Mouse (Mus musculus) telencephalon, adult 2 months (tissue): ENCODE measurements around the gene Wdr46.
"Not testable (repeated sequence)": the region's sequence is repeated elsewhere in the genome, so short reads cannot be mapped to it uniquely, and the experiment has no call there.

Experiments used
- DNase-seq: peaks from one replicate; pipeline ENCODE4 v3.0.0-alpha.2; 2011; ENCODE audit warnings: low read depth, low spot score

Wdr46 gene

GRCm38 (mm10) chr17:33940206-33940805 lies at the start of gene Wdr46, which contains the start of gene Pfdn6:
TSS of gene Wdr46 (plus strand) at chr17:33940660.
TSS of gene Pfdn6 (minus strand) at chr17:33940343.
- DNase-seq, result peak; percentile 96

GRCm38 (mm10) chr17:33891357-33891756 lies 49.1 kb upstream of the Wdr46 start:
- DNase-seq, result no peak

- DNase-seq, result not testable (repeated sequence)
Measured at GRCm38 (mm10) chr17:33891892-33892291, 48.6 kb upstream of the Wdr46 start.

GRCm38 (mm10) chr17:33892429-33892828 lies 48.0 kb upstream of the Wdr46 start:
- no peak for DNase-seq

- not testable (repeated sequence) for DNase-seq
Measured at GRCm38 (mm10) chr17:33893011-33893410, 47.4 kb upstream of the Wdr46 start.

- no peak for DNase-seq
Measured at GRCm38 (mm10) chr17:33897114-33897794, 43.2 kb upstream of the Wdr46 start.

GRCm38 (mm10) chr17:33898193-33898592 lies 42.3 kb upstream of the Wdr46 start:
- not testable (repeated sequence) for DNase-seq

GRCm38 (mm10) chr17:33899642-33900041 lies 40.8 kb upstream of the Wdr46 start:
- DNase-seq, result no peak

GRCm38 (mm10) chr17:33900281-33900988 lies 40.0 kb upstream of the Wdr46 start:
- no peak for DNase-seq

- DNase-seq, result no peak
Measured at GRCm38 (mm10) chr17:33900989-33901314, 39.5 kb upstream of the Wdr46 start.

- DNase-seq, result no peak
Measured at GRCm38 (mm10) chr17:33901653-33902052, 38.8 kb upstream of the Wdr46 start.

GRCm38 (mm10) chr17:33902079-33902478 lies 38.4 kb upstream of the Wdr46 start:
- no peak for DNase-seq

GRCm38 (mm10) chr17:33902491-33902890 lies 38.0 kb upstream of the Wdr46 start:
- DNase-seq, result no peak

GRCm38 (mm10) chr17:33903911-33904651 lies 36.4 kb upstream of the Wdr46 start:
- DNase-seq, result not testable (repeated sequence)

GRCm38 (mm10) chr17:33904835-33905234 lies 35.6 kb upstream of the Wdr46 start, which contains the start of gene Platr17:
TSS of gene Platr17 (plus strand) at chr17:33905135.
- DNase-seq, result not testable (repeated sequence)

- DNase-seq, result no peak
Measured at GRCm38 (mm10) chr17:33908331-33909076, 32.0 kb upstream of the Wdr46 start.

GRCm38 (mm10) chr17:33909077-33909868 lies 31.2 kb upstream of the Wdr46 start, which contains the start of gene Daxx:
TSS of gene Daxx (plus strand) at chr17:33909414.
- peak; percentile 97 for DNase-seq

GRCm38 (mm10) chr17:33909869-33910250 lies 30.6 kb upstream of the Wdr46 start:
- no peak for DNase-seq

GRCm38 (mm10) chr17:33910346-33911051 lies 30.0 kb upstream of the Wdr46 start:
- no peak for DNase-seq
